Mouse (Mus musculus) lung, adult 2 months (tissue): ENCODE measurements around the gene Ptbp2.

Experiments used
- CTCF ChIP-seq: fragments of 200-500 bp; IDR thresholded peaks from 2 replicates; pipeline ENCODE4 v1.5.1; 2011; ENCODE audit warnings: mild to moderate bottlenecking, low read length, control low read depth; ENCODE audit not compliant: insufficient read depth
- POLR2A ChIP-seq: fragments of 200-500 bp; IDR thresholded peaks from 2 replicates; pipeline ENCODE4 v1.6.1; 2011; ENCODE audit warnings: low read depth, mild to moderate bottlenecking, control low read depth, low read length, borderline replicate concordance; ENCODE audit errors: extremely low read depth

- TF ChIP-seq POLR2A: no peak
- TF ChIP-seq CTCF: no peak
Observed at GRCm38 (mm10) chr3:119778431-119778830, 5.8 kb downstream of the Ptbp2 start.
